Mouse (Mus musculus): ENCODE results near the gene Zp1.

GRCm38 (mm10) chr19:10952021-10952939 is 31.8 kb upstream of the Zp1 start:
- TF ChIP-seq CTCF (IDR thresholded peaks at IDR 0.05; ENCODE audit: low read depth), result no peak
- no peak for TF ChIP-seq EP300 (IDR thresholded peaks at IDR 0.05; ENCODE audit: low read depth)

Data from heart, postnatal 0 days (tissue).